Mouse (Mus musculus) bone marrow macrophage, adult 2 months (primary cell): ENCODE measurements around the gene Trp53tg5.

Experiments
- CTCF ChIP-seq: IDR thresholded peaks from 2 replicates; pipeline ENCODE4 v1.5.1; 2012; ENCODE audit warnings: low read depth, mild to moderate bottlenecking, low read length, moderate library complexity
- POLR2A ChIP-seq: IDR thresholded peaks from 2 replicates; pipeline ENCODE4 v1.6.1; 2012; ENCODE audit warnings: mild to moderate bottlenecking, low read depth, low read length, borderline replicate concordance

DNA sequence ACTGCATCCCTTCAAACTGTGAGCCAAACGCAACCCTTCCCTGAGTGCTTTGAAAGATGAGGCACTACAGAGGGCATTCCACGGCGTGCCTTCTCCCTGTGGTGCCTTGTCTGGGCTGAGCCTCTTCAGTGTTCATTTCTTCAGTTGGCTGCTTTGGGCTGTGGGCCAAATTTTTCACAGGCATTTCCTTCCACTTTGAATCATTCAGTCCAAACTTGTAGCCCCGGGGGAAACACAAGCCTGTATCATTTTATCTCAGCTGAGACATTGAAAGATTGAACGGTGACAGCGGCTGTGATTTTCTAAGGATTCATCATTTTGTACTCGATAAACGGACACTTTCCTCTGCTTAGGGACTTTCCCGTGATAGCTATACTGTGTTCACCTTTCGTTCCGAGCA is 43.1 kb upstream of the Trp53tg5 start:
- TF ChIP-seq CTCF (no peak), POLR2A (no peak)
